8 mouse cellular contexts compared by ENCODE assay signal in the genomic region with DNA sequence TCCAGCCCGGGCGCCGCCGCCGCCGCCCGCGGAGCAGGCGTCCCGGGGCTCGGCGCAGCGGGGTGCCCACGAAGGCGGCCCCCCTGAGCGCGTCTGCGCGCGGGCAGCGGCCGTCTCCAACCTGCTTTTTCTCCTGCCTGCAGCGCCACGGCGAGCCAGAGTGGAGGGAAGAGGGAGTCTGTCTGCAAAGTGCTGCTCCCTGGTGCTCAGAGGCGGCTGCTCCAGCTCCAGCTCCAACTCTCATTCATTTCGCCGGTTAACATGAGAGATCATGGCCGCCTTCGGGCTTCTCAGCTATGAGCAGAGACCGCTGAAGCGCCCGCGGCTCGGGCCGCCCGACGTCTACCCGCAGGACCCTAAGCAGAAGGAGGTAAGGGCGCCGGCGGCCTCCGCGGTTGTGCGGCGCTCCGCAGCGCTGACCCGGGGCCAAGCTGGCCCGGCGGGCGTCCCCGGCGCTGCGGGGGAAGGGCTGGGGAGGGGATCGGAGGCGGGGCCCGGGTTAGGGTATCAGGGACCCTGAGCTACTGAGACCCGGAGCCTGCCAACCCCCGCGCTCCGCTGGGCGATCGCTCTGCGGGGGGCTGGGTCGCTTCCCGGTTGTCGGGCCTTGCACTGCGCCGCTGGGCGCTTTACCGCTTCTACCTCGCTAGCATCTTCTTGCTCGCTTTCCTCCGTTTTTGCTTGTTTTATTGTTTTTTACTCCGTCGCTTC. TPM values are rescaled to one million over a fixed set of nuclear protein-coding genes. Genes with fewer than 3 reads are reported as not detected.
DNase-seq lines count a peak whose midpoint lies in the region; ATAC-seq and TF ChIP-seq lines count a peak whose summit lies in the region.

No protein-coding gene starts in this region.

- WGBS in hindbrain, embryonic 10.5 days: under 1% methylated on average over 77 of the region's 77 CpGs
- WGBS in lung, postnatal 0 days: 2% methylated on average over 45 of the region's 77 CpGs

- H3K27me3 ChIP-seq in hindbrain, embryonic 10.5 days (ENCODE audit: insufficient read depth, poor library complexity, severe bottlenecking): peaks cover 37% of the 10 kb centered on the region
- peaks cover 24% of the 10 kb centered on the region for H3K27me3 ChIP-seq in lung, postnatal 0 days (replicated peaks; ENCODE audit: insufficient read depth, low read length)

- no peak overlapping the region; the same call in 1 of the 2 replicates for H3K9ac ChIP-seq in lung, postnatal 0 days (replicated peaks; ENCODE audit: low read depth)

- peak overlapping the region; percentile 98 for H3K4me2 ChIP-seq in lung, postnatal 0 days (replicated peaks; ENCODE audit: low read depth, low read length)

- peak overlapping the region; percentile 96 for H3K27ac ChIP-seq in hindbrain, embryonic 10.5 days
- H3K27ac ChIP-seq in lung, postnatal 0 days (ENCODE audit: low read length): no peak overlapping the region

- H3K9me3 ChIP-seq in hindbrain, embryonic 10.5 days: no peaks in the 10 kb centered on the region
- no peaks in the 10 kb centered on the region for H3K9me3 ChIP-seq in lung, postnatal 0 days (ENCODE audit: low read length)

- ATAC-seq in lung, postnatal 0 days: peak; percentile 79

- no peak for TF ChIP-seq EP300 in lung, postnatal 0 days (IDR thresholded peaks at IDR 0.05)

- peak; percentile 68 for TF ChIP-seq CTCF in lung, postnatal 0 days (IDR thresholded peaks at IDR 0.05)

- no peaks in the 10 kb centered on the region for H3K36me3 ChIP-seq in hindbrain, embryonic 10.5 days
- H3K36me3 ChIP-seq in lung, postnatal 0 days (ENCODE audit: insufficient read depth, low read length): no peaks in the 10 kb centered on the region

- peaks cover 31% of the 10 kb centered on the region for H3K4me1 ChIP-seq in hindbrain, embryonic 10.5 days (replicated peaks)
- H3K4me1 ChIP-seq in lung, postnatal 0 days (ENCODE audit: insufficient read depth, low read depth, low read length): peaks cover 6% of the 10 kb centered on the region

- H3K4me3 ChIP-seq in hindbrain, embryonic 10.5 days: peak overlapping the region; percentile 80
- peak overlapping the region; percentile 57 for H3K4me3 ChIP-seq in lung, postnatal 0 days (ENCODE audit: low read depth, low read length)

- DNase-seq in Muller cell, postnatal 12 days (ENCODE audit: inconsistent ontology term): peak; percentile 77
- DNase-seq in cerebellum, adult 8-10 months: peak; percentile 76
- DNase-seq in forelimb bud, embryonic 11.5 days (ENCODE audit: low read depth, low spot score): peak; percentile 76
- DNase-seq in hindbrain, embryonic 10.5 days (ENCODE audit: low spot score): peak; percentile 85
- peak; percentile 62 for DNase-seq in left cerebral cortex, adult 11 months (ENCODE audit: low spot score)
- peak; percentile 87 for DNase-seq in lung, postnatal 0 days (ENCODE audit: low spot score)
- peak; percentile 92 for DNase-seq in retina, postnatal 1 day
- peak; percentile 34 for DNase-seq in urinary bladder, postnatal 10 days (ENCODE audit: low spot score)

RNA-seq across cellular contexts. Expression of a gene that starts 1.3 kb away (rescaled TPM):
- 3.1 and 3.9 TPM in 2 replicates for polyA plus RNA-seq in hindbrain, embryonic 10.5 days (2016; fragmentation: Nextera tagmentation; extraction: Ambion mirVana)
- 0.27 and 0.40 TPM in 2 replicates for polyA plus RNA-seq in lung, postnatal 0 days (2015; fragmentation: Nextera tagmentation; extraction: Ambion mirVana)

Comparison
In these comparisons a context has a peak if more than half of its experiments do, and no peak if none do; other contexts are left out.
1. DNase-seq: peak in every context shown above with its lines; median percentile 92 in retina, postnatal 1 day; 87 in lung, postnatal 0 days; 85 in hindbrain, embryonic 10.5 days; 77 in Muller cell, postnatal 12 days; 76 in cerebellum, adult 8-10 months; 76 in forelimb bud, embryonic 11.5 days; 62 in left cerebral cortex, adult 11 months; 34 in urinary bladder, postnatal 10 days.